Mouse (Mus musculus): Measurements from ENCODE around the gene Mdfic. TPM values are rescaled to one million over a fixed set of nuclear protein-coding genes. Genes with fewer than 3 reads are reported as not detected.

Gene Mdfic
- total RNA-seq, 2 experiments from 2014 or later: 9.3 to 10.5 TPM

DNA sequence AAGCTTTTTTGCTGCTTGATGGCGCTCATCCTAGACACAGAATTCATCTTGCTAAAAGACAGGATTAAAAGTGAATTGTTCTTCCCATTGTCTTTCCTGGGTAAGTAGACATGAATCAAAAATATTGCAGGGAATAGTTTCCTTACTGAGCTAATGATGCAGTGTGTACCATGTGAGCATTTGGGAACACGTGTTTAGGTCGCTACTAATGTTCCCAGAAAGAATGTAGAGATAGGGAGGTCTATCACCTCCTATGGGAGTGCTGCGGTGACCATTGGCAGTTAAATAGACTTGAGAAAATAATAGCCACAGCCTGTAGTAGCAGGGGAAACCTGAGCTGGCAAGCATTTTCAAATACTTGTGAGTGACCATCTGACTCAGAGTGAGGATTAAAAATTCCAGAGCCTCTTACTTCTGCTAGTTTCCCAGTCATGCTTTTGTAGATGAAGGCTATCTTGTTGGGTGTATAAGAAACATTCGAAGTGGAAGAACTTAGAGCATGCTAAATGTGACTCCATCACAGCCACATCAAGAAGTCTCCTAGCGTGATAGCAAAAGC lies 22.2 kb downstream of the Mdfic start:
- no peak for DNase-seq

DNA sequence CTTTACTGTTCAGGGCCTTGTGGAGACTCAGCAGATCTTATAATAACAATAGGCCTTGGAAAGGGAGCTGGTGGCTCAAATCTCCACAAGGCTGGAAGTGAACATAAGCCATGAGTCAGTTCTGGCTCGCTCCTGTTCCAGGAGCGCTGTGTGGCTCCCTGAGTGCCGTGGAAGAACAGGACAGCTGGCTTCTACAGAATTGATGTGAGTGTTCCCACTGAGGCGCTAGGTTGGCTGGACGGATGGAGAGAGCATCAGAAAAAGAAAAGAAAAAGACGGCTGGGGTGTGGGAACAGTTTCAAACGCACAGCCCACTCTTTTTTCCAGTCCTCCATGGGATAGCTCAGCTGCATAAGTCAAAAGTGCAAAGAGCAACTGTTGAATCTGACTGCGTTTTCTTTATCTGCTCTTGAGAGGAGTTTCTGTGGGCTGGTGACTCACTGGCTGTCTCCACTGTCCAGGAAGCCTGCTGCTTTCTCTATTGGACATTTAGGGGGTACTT lies 22.9 kb downstream of the Mdfic start:
- DNase-seq: peak; percentile 66

- DNase-seq: no peak
These were observed 23.3 kb downstream of the Mdfic start for GRCm38 (mm10) chr6:15743793-15744192.

- DNase-seq: no peak
These were observed 24.9 kb downstream of the Mdfic start for GRCm38 (mm10) chr6:15745313-15745712.

GRCm38 (mm10) chr6:15745891-15746290 lies 25.4 kb downstream of the Mdfic start:
- peak; percentile 30 for DNase-seq

GRCm38 (mm10) chr6:15747396-15748155 lies 27.1 kb downstream of the Mdfic start:
- DNase-seq: no peak

GRCm38 (mm10) chr6:15748236-15748635 lies 27.8 kb downstream of the Mdfic start:
- DNase-seq: no peak

GRCm38 (mm10) chr6:15748943-15749342 lies 28.5 kb downstream of the Mdfic start:
- DNase-seq: no peak

- DNase-seq: no peak
These were observed 29.6 kb downstream of the Mdfic start for GRCm38 (mm10) chr6:15750101-15750500.

GRCm38 (mm10) chr6:15751375-15751774 lies 30.9 kb downstream of the Mdfic start:
- DNase-seq: no peak

- DNase-seq: no peak
These were observed 31.7 kb downstream of the Mdfic start for GRCm38 (mm10) chr6:15752160-15752559.

DNA sequence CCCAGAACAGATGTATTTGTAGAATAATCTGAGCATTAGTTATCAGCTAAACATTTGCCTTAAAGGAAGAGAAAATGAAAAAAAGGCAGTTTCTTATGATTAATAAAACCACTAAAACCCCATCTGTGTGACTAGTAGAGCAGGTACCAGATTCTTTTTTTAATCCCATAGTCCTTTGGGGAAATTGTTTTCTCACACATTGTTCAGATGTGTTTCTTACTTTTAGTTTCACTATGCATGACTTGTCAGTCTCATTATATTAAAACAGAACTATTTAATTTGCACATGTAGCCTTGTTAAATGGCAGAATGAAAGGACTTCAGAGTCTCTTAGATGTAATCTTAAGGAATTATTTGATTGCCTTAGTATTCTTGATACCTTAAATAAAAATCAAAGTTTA lies 32.7 kb downstream of the Mdfic start:
- no peak for DNase-seq

DNA sequence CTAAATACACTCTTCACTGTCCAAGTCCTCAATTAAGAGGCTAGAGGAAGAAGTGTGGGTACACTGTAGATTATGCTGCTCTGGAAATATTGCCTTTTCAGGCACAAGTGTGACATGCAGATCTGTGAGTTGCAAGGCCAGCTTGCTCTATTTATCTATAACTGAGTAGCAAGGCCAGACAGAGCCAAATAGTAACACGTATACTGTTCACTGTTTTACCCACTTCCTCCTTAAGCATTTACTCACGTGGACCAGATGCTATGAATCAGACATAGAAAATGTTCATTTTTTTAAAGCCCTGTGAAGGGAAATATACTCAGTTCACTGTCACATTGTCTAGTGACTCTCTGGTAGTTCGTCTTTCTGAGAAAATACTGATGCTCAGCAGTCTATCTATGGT lies 37.9 kb downstream of the Mdfic start:
- DNase-seq: no peak

DNA sequence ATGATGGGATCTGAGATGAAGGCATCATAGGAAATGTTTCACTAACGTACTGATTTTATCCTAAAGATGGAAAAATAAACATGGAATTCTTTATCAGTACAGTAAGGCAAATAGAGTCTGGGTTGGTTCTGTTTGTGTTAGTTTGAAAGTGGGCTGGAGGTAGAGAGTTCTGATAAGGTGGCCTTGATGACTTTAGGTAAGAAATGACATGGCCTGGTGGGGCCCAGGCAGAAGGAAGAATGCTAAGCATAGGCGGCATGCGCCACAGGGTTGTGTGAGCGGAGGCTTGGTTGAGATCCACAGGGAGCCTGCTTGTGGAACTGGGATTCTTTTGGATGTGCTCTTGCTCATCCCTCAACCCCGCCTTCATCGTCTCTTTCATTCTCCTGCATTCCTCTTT lies 40.3 kb downstream of the Mdfic start:
- DNase-seq: no peak

DNA sequence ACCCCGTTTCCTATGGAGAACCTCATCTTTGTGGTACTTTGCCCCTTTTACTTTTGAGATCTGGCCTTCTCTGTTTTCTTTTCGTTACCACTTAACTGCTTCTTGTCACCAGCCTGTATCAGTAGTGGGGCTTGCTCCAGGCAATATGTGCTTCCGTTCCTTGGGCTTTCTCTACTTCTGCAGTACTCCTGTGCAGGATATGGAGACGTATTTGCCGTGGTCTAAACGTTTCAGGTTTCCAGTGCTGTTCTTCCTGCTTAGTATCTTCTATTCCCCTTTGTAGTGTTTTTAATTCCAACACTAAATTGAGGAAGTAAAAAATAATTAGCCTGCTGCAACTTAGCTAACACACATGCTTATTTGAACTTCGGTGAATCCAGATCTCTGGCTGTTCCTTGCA lies 43.6 kb downstream of the Mdfic start:
- no peak for DNase-seq

DNA sequence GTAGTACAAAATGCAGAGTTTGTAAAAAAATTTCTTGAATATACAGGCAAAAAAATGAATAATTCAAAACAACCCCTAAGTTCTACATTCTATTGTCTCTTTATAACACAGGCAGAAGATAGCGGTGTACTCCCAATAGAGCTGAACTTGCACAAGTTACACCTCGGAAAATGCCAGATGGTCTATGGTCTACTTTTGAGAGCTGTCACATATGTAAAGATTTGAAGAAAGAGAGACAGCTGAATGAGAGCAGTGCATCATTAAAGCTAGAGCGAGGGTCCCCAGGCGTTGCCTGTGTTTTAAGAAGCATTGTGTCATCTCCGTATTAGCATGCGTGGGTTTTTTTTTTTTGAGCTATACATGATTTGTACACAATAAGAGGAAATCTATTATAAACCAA lies 47.0 kb downstream of the Mdfic start:
- no peak for DNase-seq

DNA sequence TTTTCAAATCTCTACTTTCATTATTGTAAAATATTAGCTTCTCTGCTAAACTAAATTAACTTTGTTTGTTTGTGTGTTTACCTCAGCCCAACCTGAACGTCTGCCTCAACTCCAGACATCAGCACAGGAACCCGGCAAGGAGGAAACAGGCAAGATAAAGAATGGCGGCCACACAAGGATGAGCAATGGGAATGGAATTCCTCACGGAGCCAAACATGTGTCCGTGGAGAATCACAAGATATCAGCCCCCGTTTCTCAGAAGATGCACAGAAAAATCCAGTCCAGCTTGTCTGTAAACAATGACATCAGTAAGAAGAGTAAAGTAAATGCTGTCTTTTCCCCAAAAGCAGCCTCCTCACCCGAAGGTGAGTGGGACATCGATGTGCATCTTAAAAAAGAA lies 49.7 kb downstream of the Mdfic start:
- DNase-seq: no peak

- DNase-seq: no peak
These were observed 56.6 kb downstream of the Mdfic start for GRCm38 (mm10) chr6:15777070-15777469.

GRCm38 (mm10) chr6:15780127-15780526 lies 59.7 kb downstream of the Mdfic start:
- DNase-seq: no peak

DNA sequence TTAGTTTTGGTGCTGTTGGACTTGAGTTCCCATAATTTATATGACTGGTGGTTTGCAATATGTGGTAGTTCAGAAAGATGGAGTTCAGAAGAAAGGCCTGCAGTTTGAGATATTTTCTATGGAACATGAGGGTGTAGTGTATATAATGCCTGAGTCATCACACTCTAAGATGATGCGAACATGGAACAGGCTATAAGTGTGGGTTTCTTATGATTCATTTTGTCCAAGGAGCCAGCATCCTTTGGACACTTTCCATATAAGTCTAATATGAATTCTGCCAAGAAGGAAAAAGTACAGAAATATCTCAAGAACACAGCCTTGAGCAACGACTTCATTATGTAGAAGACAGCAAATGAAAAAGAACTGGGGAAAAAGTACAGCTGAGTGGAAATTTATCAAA lies 60.2 kb downstream of the Mdfic start:
- no peak for DNase-seq

- DNase-seq: peak; percentile 80
These were observed 69.4 kb downstream of the Mdfic start for GRCm38 (mm10) chr6:15789523-15790500.

GRCm38 (mm10) chr6:15792680-15793601 lies 72.5 kb downstream of the Mdfic start:
- DNase-seq: peak; percentile 48
